Mouse (Mus musculus): ENCODE data around the gene Habp2.

Habp2 gene

DNA sequence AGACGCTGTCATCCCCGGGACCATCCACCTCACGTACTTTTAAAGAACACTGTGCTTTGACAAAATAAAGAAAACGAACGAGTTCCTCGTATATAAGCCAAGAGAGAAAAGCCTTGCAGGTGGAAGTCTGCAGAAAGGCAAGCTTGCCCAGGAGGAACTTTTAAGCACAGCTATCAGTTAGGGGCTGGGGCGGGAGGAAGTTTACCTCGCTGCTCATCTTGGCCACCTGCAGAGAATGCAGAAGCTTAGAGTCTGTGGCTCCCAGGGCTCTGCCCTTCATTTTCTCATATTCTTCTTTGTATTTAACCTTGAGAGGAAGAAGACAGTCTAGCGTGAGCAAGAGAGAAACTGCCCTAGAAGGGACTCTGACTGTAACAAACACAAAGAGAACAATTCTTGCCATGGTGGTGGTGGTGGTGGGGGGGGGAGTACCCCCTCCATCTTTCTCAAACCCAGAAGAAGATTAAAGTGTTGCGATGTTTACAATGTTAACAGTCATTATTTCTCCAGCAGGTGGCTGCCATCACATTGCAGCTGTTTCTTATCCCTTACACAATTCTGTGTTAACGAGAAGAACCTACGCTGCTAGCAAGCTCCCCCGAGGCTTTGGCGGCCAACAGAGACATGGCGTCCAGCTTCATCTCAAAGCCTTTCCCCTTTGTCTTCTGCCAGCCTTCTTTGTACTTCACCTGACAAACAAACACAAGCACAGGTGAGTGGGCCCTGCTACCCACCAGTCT lies 77.0 kb downstream of the Habp2 start:
- WGBS = 77% methylated on average over 15 of the region's 15 CpGs

GRCm38 (mm10) chr19:56364563-56364962 lies 77.6 kb downstream of the Habp2 start:
- WGBS = 95% methylated on average over 8 of the region's 8 CpGs

DNA sequence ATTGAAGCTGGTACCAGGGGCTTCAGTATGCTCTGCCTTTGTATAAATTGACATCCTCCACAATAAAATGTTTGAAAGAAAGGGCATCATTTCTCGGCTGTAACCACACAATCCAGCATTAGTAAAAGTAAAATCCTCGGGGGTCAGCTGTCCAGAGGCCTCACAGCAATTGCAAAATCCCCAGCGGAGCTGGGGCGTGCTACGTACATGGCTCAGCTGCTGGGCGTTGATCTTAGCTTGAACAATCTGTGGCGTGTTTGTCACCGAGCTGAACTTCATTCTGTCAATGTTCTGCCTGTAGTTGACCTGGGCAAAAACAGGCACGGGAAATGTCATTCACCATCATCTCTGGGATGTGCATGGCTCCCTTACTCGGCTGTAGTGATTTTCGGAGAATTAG lies 79.2 kb downstream of the Habp2 start:
- 91% methylated on average over 11 of the region's 11 CpGs for whole genome bisulfite sequencing

DNA sequence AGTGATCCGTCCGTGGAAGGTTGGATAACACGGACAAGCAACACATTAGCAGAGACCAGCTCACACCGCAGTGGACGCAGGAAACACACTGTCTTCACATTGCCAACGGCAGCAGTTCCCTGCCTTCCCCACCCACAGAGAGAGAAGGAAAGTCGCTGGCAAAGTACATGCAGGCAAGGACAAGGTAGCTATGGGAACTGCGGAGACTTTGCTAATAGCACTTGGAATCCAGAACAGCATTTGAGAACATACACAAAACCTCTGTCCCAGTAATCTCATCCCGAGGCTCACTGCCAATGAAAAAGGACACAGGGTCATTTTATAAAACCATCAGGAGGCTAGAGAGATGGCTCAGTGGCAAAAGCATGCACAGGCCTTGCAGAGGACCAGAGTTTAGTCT lies 79.7 kb downstream of the Habp2 start:
- 51% methylated on average over 9 of the region's 9 CpGs for WGBS

- 57% methylated on average over 7 of the region's 7 CpGs for WGBS
Observed at GRCm38 (mm10) chr19:56367778-56368177, 80.8 kb downstream of the Habp2 start.

- 89% methylated on average over 7 of the region's 7 CpGs for WGBS
Observed at GRCm38 (mm10) chr19:56368912-56369311, 82.0 kb downstream of the Habp2 start.
